Mouse (Mus musculus): ENCODE data around the gene Rusc1.

- TF ChIP-seq CTCF (IDR thresholded peaks at IDR 0.05; ENCODE audit: control insufficient read depth, insufficient read depth, insufficient replicate concordance, low read depth, low read length), result no peak
- no peak for TF ChIP-seq POLR2A (IDR thresholded peaks at IDR 0.05; ENCODE audit: control insufficient read depth, low read depth, low read length)
Measured at GRCm38 (mm10) chr3:89129908-89130307, 36.8 kb upstream of the Rusc1 start.
